Mouse (Mus musculus) embryonic facial prominence, embryonic 13.5 days (tissue): Measurements from ENCODE around the gene Mtmr4. TPM values are rescaled to one million over a fixed set of nuclear protein-coding genes. Genes with fewer than 3 reads are reported as not detected.

ENCODE experiments used
- ATAC-seq: fragments of 200-750 bp; cut with Nextera tagmentation; 2 replicates; pipeline ENCODE4 v1.8.0; 2017; ENCODE audit warnings: low read depth; ENCODE audit not compliant: insufficient number of reproducible peaks, insufficient read depth, low FRiP score, low TSS enrichment
- H3K27ac ChIP-seq: fragments of 300-500 bp; sonication (generic); 2 replicates; pipeline ENCODE4 v1.5.1; 2015; ENCODE audit warnings: moderate library complexity, mild to moderate bottlenecking, inconsistent platforms
- H3K27me3 ChIP-seq: fragments of 300-500 bp; sonication (generic); 2 replicates; pipeline ENCODE4 v1.6.1; 2015; ENCODE audit warnings: mild to moderate bottlenecking, inconsistent platforms
- H3K36me3 ChIP-seq: fragments of 300-500 bp; sonication (generic); 2 replicates; pipeline ENCODE4 v1.6.1; 2015; ENCODE audit warnings: mild to moderate bottlenecking, inconsistent platforms
- H3K4me1 ChIP-seq: fragments of 300-500 bp; sonication (generic); 2 replicates; pipeline ENCODE4 v1.6.1; 2015; ENCODE audit warnings: inconsistent platforms
- H3K4me2 ChIP-seq: fragments of 300-500 bp; sonication (generic); 2 replicates; pipeline ENCODE4 v1.6.1; 2015; ENCODE audit warnings: moderate library complexity, mild to moderate bottlenecking, inconsistent platforms
- H3K4me3 ChIP-seq: fragments of 300-500 bp; sonication (generic); 2 replicates; pipeline ENCODE4 v1.5.1; 2015; ENCODE audit warnings: mild to moderate bottlenecking, inconsistent platforms
- H3K9ac ChIP-seq: fragments of 300-500 bp; sonication (generic); 2 replicates; pipeline ENCODE4 v1.6.1; 2015; ENCODE audit warnings: mild to moderate bottlenecking, inconsistent platforms
- H3K9me3 ChIP-seq: fragments of 300-500 bp; sonication (generic); 2 replicates; pipeline ENCODE4 v1.6.1; 2016; ENCODE audit warnings: inconsistent platforms
- WGBS: fragments of 180-500 bp; shearing (Covaris S2); methylation state at CpG from one replicate; pipeline ENCODE4 v1.1.7; 2015; ENCODE audit warnings: mixed read lengths; 5-methylcytosine and 5-hydroxymethylcytosine counted together
- polyA plus RNA-seq: library from polyadenylated mRNA; unstranded; fragments of >200 nt; fragmentation: Nextera tagmentation; extraction: Ambion mirVana; gene quantifications from 2 replicates; pipeline ENCODE4 v1.2.1, GENCODE M21; 2015

Mtmr4 gene
- polyA plus RNA-seq, 1 experiment from 2014 or later = 31.9 TPM

GRCm38 (mm10) chr11:87599395-87600089 is 7.6 kb downstream of the Mtmr4 start:
- peaks cover 24% of the 10 kb centered on the region for H3K4me1 ChIP-seq
- no peaks in the 10 kb centered on the region for H3K9me3 ChIP-seq
- no peaks in the 10 kb centered on the region for H3K27me3 ChIP-seq
- H3K4me2 ChIP-seq = no peak overlapping the region
- H3K36me3 ChIP-seq = peaks cover 76% of the 10 kb centered on the region
- 88% methylated on average over 13 of the region's 13 CpGs for WGBS
- ATAC-seq = no peak
- H3K9ac ChIP-seq = no peak overlapping the region
- no peak overlapping the region for H3K27ac ChIP-seq
- H3K4me3 ChIP-seq = no peak overlapping the region

DNA sequence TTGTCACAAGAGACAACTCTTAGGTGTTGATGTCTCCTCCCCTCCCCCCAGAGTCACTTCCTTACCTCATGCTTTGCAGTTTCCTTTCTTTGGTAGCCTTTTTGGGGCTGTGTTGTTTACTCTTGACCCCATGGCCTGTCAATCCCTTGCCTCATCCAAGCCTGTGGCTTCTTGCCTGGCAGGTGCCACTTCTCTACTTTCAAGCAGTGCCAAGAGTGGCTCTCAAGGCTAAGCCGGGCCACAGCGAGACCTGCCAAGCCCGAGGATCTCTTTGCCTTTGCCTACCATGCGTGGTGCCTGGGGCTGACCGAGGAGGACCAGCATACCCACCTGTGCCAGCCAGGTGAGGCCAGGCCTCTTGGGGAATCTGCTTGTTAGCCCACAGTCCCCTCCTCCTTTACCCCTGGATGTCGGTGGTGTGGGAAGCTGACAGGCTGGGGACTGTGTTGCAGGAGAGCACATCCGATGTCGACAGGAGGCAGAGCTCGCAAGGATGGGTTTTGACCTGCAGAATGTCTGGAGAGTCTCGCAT is 8.4 kb downstream of the Mtmr4 start:
- Histone ChIP-seq H3K4me1 (peaks cover 16% of the 10 kb centered on the region), H3K27me3 (no peaks in the 10 kb centered on the region), H3K27ac (no peak overlapping the region), H3K9me3 (no peaks in the 10 kb centered on the region), H3K9ac (no peak overlapping the region), H3K4me2 (no peak overlapping the region), H3K4me3 (no peak overlapping the region), H3K36me3 (peaks cover 85% of the 10 kb centered on the region)
- 93% methylated on average over 10 of the region's 10 CpGs for WGBS
- no peak for ATAC-seq

GRCm38 (mm10) chr11:87602234-87602633 is 10.3 kb downstream of the Mtmr4 start:
- Histone ChIP-seq H3K27me3 (no peaks in the 10 kb centered on the region), H3K4me3 (no peak overlapping the region), H3K9me3 (no peaks in the 10 kb centered on the region), H3K9ac (no peak overlapping the region), H3K4me2 (no peak overlapping the region), H3K27ac (no peak overlapping the region), H3K36me3 (peaks cover 98% of the 10 kb centered on the region), H3K4me1 (peaks cover 1% of the 10 kb centered on the region; the same call in 1 of the 2 replicates)
- ATAC-seq = no peak
- 95% methylated on average over 9 of the region's 9 CpGs for WGBS

- H3K27ac ChIP-seq = no peak overlapping the region
- H3K9me3 ChIP-seq = no peaks in the 10 kb centered on the region
- H3K4me2 ChIP-seq = no peak overlapping the region
- peaks cover 97% of the 10 kb centered on the region for H3K36me3 ChIP-seq
- H3K27me3 ChIP-seq = no peaks in the 10 kb centered on the region
- ATAC-seq = no peak
- no peak overlapping the region for H3K9ac ChIP-seq
- 95% methylated on average over 2 of the region's 2 CpGs for WGBS
- no peaks in the 10 kb centered on the region for H3K4me1 ChIP-seq
- no peak overlapping the region for H3K4me3 ChIP-seq
Measured at GRCm38 (mm10) chr11:87603571-87603970, 11.6 kb downstream of the Mtmr4 start.

GRCm38 (mm10) chr11:87609264-87609663 is 17.3 kb downstream of the Mtmr4 start:
- no peak for ATAC-seq
- 83% methylated on average over 7 of the region's 7 CpGs for WGBS
- Histone ChIP-seq H3K4me3 (no peak overlapping the region), H3K9ac (no peak overlapping the region), H3K27me3 (no peaks in the 10 kb centered on the region), H3K27ac (no peak overlapping the region), H3K36me3 (peaks cover 96% of the 10 kb centered on the region), H3K4me2 (no peak overlapping the region), H3K4me1 (no peaks in the 10 kb centered on the region), H3K9me3 (no peaks in the 10 kb centered on the region)

DNA sequence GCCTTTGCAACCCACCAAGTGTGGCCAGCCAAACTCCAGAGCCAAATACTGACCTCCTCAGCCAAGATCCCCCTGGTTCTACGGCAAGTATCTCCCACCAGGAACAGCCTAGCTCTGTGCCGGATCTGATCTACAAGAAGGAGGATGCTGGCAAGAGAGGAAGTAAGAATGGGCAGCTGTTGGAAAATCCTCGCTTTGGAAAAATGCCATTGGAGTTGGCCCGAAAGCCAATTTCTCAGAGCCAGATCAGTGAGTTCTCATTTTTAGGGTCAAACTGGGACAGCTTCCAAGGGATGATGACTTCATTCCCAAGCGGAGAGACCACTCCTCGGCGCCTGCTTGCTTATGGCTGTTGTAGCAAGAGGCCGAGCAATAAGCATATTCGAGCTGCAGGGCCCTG is 19.6 kb downstream of the Mtmr4 start:
- ATAC-seq = no peak
- no peak overlapping the region for H3K4me3 ChIP-seq
- 91% methylated on average over 9 of the region's 9 CpGs for WGBS
- no peaks in the 10 kb centered on the region for H3K4me1 ChIP-seq
- peaks cover 95% of the 10 kb centered on the region for H3K36me3 ChIP-seq
- H3K27me3 ChIP-seq = no peaks in the 10 kb centered on the region
- no peaks in the 10 kb centered on the region for H3K9me3 ChIP-seq
- no peak overlapping the region for H3K27ac ChIP-seq
- H3K9ac ChIP-seq = no peak overlapping the region
- no peak overlapping the region for H3K4me2 ChIP-seq

- H3K27me3 ChIP-seq = no peaks in the 10 kb centered on the region
- H3K4me3 ChIP-seq = no peak overlapping the region
Measured at GRCm38 (mm10) chr11:87613972-87614371, 22.0 kb downstream of the Mtmr4 start.

DNA sequence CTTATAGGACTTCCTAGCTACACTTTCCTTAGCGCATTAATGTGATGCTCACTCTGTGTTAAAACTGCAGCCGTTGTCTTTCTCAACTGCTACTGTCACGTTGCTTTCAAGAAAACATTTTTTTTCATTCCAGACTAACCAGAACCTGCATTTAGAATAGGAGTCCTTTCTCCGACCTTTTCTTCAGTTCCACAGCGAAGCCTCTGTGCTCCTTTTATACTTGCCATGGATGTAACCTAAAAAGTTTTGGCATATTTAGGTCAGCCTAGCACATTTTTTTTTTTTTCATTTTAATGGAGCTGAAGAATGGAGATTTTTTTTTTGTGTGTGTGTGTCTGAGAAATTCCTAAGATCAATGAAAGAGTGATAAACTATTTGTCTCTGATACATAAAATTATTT is 23.6 kb downstream of the Mtmr4 start:
- H3K9me3 ChIP-seq = no peaks in the 10 kb centered on the region
- ATAC-seq = no peak
- H3K9ac ChIP-seq = no peak overlapping the region
- peaks cover 80% of the 10 kb centered on the region for H3K36me3 ChIP-seq
- no peak overlapping the region for H3K4me2 ChIP-seq
- H3K27ac ChIP-seq = no peak overlapping the region
- H3K4me3 ChIP-seq = no peak overlapping the region
- no peaks in the 10 kb centered on the region for H3K27me3 ChIP-seq
- 92% methylated on average over 5 of the region's 5 CpGs for WGBS
- no peaks in the 10 kb centered on the region for H3K4me1 ChIP-seq

More at GRCm38 (mm10) chr11:87613972-87614371, 22.0 kb downstream of the Mtmr4 start:
- Histone ChIP-seq H3K36me3 (peaks cover 95% of the 10 kb centered on the region), H3K4me2 (no peak overlapping the region), H3K27ac (no peak overlapping the region), H3K9ac (no peak overlapping the region), H3K4me1 (no peaks in the 10 kb centered on the region), H3K9me3 (no peaks in the 10 kb centered on the region)
- 93% methylated on average over 7 of the region's 7 CpGs for WGBS
- no peak for ATAC-seq

DNA sequence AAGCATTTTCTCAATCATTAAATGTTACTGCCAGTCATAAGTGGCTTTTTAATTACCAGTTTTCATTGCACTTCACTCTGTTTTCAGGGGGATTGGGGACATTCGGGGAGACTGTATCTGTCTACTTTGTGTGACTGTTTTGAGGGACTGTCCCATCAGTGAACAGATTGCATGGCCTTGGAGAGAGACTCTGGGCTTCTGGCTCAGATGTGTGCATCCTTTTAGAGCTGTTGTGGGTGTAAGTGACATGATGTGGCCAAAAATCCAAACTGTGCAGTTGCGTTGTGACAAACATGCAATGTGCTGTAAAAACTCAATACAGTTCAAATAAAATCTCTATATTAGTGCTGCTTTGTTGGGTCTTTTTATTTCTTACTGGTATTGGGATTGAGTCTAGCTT is 24.0 kb downstream of the Mtmr4 start:
- H3K36me3 ChIP-seq = peaks cover 76% of the 10 kb centered on the region
- no peak overlapping the region for H3K9ac ChIP-seq
- no peaks in the 10 kb centered on the region for H3K9me3 ChIP-seq
- WGBS = 98% methylated on average over 2 of the region's 2 CpGs
- no peak overlapping the region for H3K27ac ChIP-seq
- H3K4me1 ChIP-seq = no peaks in the 10 kb centered on the region
- no peak overlapping the region for H3K4me2 ChIP-seq
- H3K4me3 ChIP-seq = no peak overlapping the region
- no peak for ATAC-seq
- no peaks in the 10 kb centered on the region for H3K27me3 ChIP-seq

DNA sequence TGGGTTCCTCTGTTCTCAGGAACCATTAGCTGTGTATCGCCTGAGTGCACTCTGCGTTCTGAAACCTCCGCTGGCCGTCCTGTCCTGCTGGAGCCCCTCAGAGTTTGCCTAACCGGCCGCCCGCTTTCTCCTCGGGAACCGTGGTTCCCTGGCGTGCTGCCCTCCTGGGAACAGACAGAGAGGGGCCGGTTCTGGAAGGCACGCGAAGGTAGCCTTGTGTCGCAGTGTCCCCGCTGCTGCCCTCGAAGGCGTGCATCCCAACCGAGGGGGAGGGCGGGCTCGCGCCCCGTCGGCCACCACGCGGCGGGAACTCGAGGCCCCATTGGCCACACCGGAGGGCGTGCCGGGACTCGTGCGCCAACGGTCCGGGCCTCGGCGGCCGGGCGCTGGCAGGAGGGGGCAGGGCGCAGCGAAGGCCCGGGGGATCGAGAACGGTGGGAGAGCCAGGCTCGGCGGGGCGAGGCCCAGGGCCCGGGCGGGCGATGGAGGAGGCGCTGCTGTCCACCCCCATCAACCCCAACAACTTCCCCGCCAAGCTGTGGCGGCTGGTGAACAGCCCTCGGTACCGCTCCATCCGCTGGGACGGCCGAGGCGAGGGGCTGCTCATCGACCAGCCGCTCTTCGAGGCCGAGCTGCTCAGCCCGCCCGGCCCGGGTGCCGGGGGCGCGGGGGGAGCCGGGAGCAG is 25.0 kb downstream of the Mtmr4 start, which contains the start of gene Hsf5:
Hsf5 (plus strand) TSS at position 375 of the 685 bp plus-strand sequence.
- no peak for ATAC-seq
- Histone ChIP-seq H3K9me3 (no peaks in the 10 kb centered on the region), H3K9ac (no peak within 1 kb of the TSS), H3K36me3 (peaks cover 66% of the 10 kb centered on the region), H3K27me3 (no peaks in the 10 kb centered on the region), H3K27ac (no peak within 1 kb of the TSS), H3K4me2 (no peak within 1 kb of the TSS), H3K4me1 (no peaks in the 10 kb centered on the region), H3K4me3 (no peak within 1 kb of the TSS)
- WGBS = 89% methylated on average over 64 of the region's 69 CpGs

GRCm38 (mm10) chr11:87617606-87618005 is 25.6 kb downstream of the Mtmr4 start:
- no peaks in the 10 kb centered on the region for H3K4me1 ChIP-seq
- H3K4me3 ChIP-seq = no peak overlapping the region
- H3K4me2 ChIP-seq = no peak overlapping the region
- H3K9me3 ChIP-seq = no peaks in the 10 kb centered on the region
- H3K27me3 ChIP-seq = no peaks in the 10 kb centered on the region
- peaks cover 61% of the 10 kb centered on the region for H3K36me3 ChIP-seq
- H3K27ac ChIP-seq = no peak overlapping the region
- WGBS = 95% methylated on average over 32 of the region's 32 CpGs
- ATAC-seq = no peak
- H3K9ac ChIP-seq = no peak overlapping the region

DNA sequence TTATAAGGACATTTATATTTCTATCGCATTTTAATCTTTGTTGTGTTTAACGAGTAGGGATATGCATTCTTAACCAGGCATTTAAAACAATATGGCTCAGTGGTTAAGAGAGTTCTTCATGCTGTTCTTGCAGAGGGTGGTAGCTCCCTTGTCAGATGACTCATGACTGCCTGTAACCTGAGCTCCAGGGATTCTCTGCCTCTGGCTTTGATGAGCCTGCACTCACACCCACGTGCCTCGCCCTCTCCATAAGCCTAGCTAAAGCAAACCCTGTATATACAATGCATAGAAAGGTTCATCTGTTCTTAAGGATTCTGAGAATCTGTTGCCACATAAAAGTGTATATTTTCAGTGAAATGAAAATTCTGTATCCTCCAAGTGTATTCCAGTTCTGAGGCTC is 31.2 kb downstream of the Mtmr4 start:
- H3K4me1 ChIP-seq = no peaks in the 10 kb centered on the region
- WGBS = 65% methylated on average over 4 of the region's 4 CpGs
- H3K4me3 ChIP-seq = no peak overlapping the region
- no peak overlapping the region for H3K27ac ChIP-seq
- H3K9me3 ChIP-seq = no peaks in the 10 kb centered on the region
- peaks cover 44% of the 10 kb centered on the region for H3K36me3 ChIP-seq
- no peaks in the 10 kb centered on the region for H3K27me3 ChIP-seq
- H3K4me2 ChIP-seq = no peak overlapping the region
- no peak for ATAC-seq
- no peak overlapping the region for H3K9ac ChIP-seq
